Mouse (Mus musculus) G1E (cell line): ENCODE results near the gene Fbf1.

Experiments used
- CTCF ChIP-seq: IDR thresholded peaks from 2 replicates; pipeline ENCODE4 v1.5.1; 2012; ENCODE audit warnings: low read depth, low read length, inconsistent platforms, mixed read lengths
- POLR2AphosphoS5 ChIP-seq: IDR thresholded peaks from 2 replicates; pipeline ENCODE4 v1.6.1; 2012; ENCODE audit warnings: low read depth, low read length, inconsistent platforms; ENCODE audit not compliant: insufficient replicate concordance

DNA sequence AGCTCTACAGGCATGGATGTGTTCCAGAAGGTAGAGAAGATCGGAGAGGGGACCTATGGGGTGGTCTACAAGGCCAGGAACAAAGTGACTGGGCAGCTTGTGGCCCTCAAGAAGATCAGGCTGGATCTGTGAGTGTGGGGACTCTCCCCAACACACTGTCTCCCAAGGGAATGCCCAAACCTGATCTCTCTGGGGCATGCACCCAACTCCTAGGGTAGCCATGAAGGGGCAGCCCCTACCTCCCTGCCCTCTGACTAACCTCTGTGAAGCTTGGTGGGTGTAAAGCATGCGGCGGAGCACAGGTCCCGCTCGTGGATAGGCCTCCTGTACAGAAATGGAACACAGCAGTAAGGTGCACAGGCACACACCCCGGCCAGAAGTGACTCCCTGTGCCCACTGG lies 48.0 kb upstream of the Fbf1 start:
- TF ChIP-seq CTCF (no peak), POLR2AphosphoS5 (no peak)
